Mouse (Mus musculus) MEL (cell line): ENCODE results near the gene Hexim2. TPM values are rescaled to one million over a fixed set of nuclear protein-coding genes. Genes with fewer than 3 reads are reported as not detected.

Source experiments
- DNase-seq: peaks from one replicate; pipeline ENCODE4 v3.0.0; 2011; ENCODE audit warnings: low read depth, low spot score
- H3K27ac ChIP-seq: 2 replicates; pipeline ENCODE4 v1.5.1; 2012; ENCODE audit warnings: low read depth, mild to moderate bottlenecking, control low read depth, low read length, moderate library complexity; ENCODE audit not compliant: control insufficient read depth
- H3K27me3 ChIP-seq, 2 experiments: fragments of 150-350 bp in 1 of 2; sonication (generic) in 1 of 2; 2 replicates each; pipeline ENCODE4 v1.6.1; 2012; ENCODE audit warnings: low read length in 2 of 2, mild to moderate bottlenecking in 2 of 2, improper control_type of control experiment in 1 of 2, moderate library complexity in 1 of 2; ENCODE audit not compliant: insufficient read depth in 2 of 2, control insufficient read depth in 1 of 2
- H3K36me3 ChIP-seq, 2 experiments: 2 replicates each; pipeline ENCODE4 v1.6.1; 2012 to 2014; ENCODE audit warnings: low read length in 2 of 2, improper control_type of control experiment in 1 of 2, inconsistent platforms in 1 of 2, mild to moderate bottlenecking in 1 of 2; ENCODE audit not compliant: insufficient read depth in 2 of 2, control insufficient read depth in 1 of 2
- H3K4me1 ChIP-seq, 2 experiments: fragments of 150-350 bp in 1 of 2; sonication (generic) in 1 of 2; 2 replicates each; pipeline ENCODE4 v1.6.1; 2012; ENCODE audit warnings: low read length in 2 of 2, improper control_type of control experiment in 1 of 2, mild to moderate bottlenecking in 1 of 2; ENCODE audit not compliant: insufficient read depth in 2 of 2, control insufficient read depth in 1 of 2
- H3K4me3 ChIP-seq, 2 experiments: fragments of 150-350 bp in 1 of 2; sonication (generic) in 1 of 2; 2 replicates each; pipeline ENCODE4 v1.5.1; 2012; ENCODE audit warnings: low read depth in 2 of 2, low read length in 2 of 2, mild to moderate bottlenecking in 2 of 2, moderate library complexity in 2 of 2, control low read depth in 1 of 2, improper control_type of control experiment in 1 of 2; ENCODE audit not compliant: control insufficient read depth in 1 of 2, insufficient read depth in 1 of 2
- H3K79me2 ChIP-seq: 2 replicates; pipeline ENCODE4 v1.6.1; 2012; ENCODE audit warnings: mild to moderate bottlenecking, low read length, moderate library complexity; ENCODE audit not compliant: control insufficient read depth, poor library complexity, insufficient read depth
- H3K9ac ChIP-seq: 2 replicates; pipeline ENCODE4 v1.6.1; 2012; ENCODE audit warnings: low read depth, mild to moderate bottlenecking, control low read depth, low read length, moderate library complexity; ENCODE audit not compliant: control insufficient read depth, poor library complexity, severe bottlenecking
- H3K9me3 ChIP-seq: fragments of 150-350 bp; sonication (generic); replicated peaks from 2 replicates; pipeline ENCODE4 v1.6.1; 2012; ENCODE audit warnings: mild to moderate bottlenecking, low read length, improper control_type of control experiment, moderate library complexity; ENCODE audit not compliant: insufficient read depth
- BHLHE40 ChIP-seq: IDR thresholded peaks from 2 replicates; pipeline ENCODE4 v1.6.1; 2012; ENCODE audit warnings: low read depth, mild to moderate bottlenecking, inconsistent platforms, low read length, improper control_type of control experiment, borderline replicate concordance
- CHD1 ChIP-seq: IDR thresholded peaks from 2 replicates; pipeline ENCODE4 v1.6.1; 2012; ENCODE audit warnings: low read depth, mild to moderate bottlenecking, inconsistent platforms, low read length, improper control_type of control experiment
- CHD2 ChIP-seq: IDR thresholded peaks from 2 replicates; pipeline ENCODE4 v1.6.1; 2011; ENCODE audit warnings: low read length, improper control_type of control experiment
- EP300 ChIP-seq, 2 experiments: IDR thresholded peaks; 2 replicates each; pipeline ENCODE4 v1.6.1; 2011; ENCODE audit warnings: improper control_type of control experiment in 2 of 2, low read length in 2 of 2, low read depth in 1 of 2, mild to moderate bottlenecking in 1 of 2
- ETS1 ChIP-seq: IDR thresholded peaks from 2 replicates; pipeline ENCODE4 v1.6.1; 2012; ENCODE audit warnings: low read depth, mild to moderate bottlenecking, inconsistent platforms, low read length, improper control_type of control experiment, moderate library complexity
- GABPA ChIP-seq: IDR thresholded peaks from 2 replicates; pipeline ENCODE4 v1.6.1; 2012; ENCODE audit warnings: low read depth, mild to moderate bottlenecking, inconsistent platforms, low read length, improper control_type of control experiment, moderate library complexity
- GATA1 ChIP-seq: IDR thresholded peaks from 2 replicates; pipeline ENCODE4 v1.6.1; 2011; ENCODE audit warnings: low read depth, low read length, improper control_type of control experiment
- JUND ChIP-seq: IDR thresholded peaks from 2 replicates; pipeline ENCODE4 v1.6.1; 2011; ENCODE audit warnings: low read depth, mild to moderate bottlenecking, improper control_type of control experiment, low read length
- KAT2A ChIP-seq: conservative IDR thresholded peaks from 2 replicates; pipeline ENCODE4 v1.6.1; 2012; ENCODE audit warnings: low read depth, low read length, improper control_type of control experiment, inconsistent platforms
- MAFK ChIP-seq: IDR thresholded peaks from 2 replicates; pipeline ENCODE4 v1.6.1; 2011; ENCODE audit warnings: low read depth, mild to moderate bottlenecking, low read length, improper control_type of control experiment, borderline replicate concordance
- MAZ ChIP-seq: IDR thresholded peaks from 2 replicates; pipeline ENCODE4 v1.6.1; 2012; ENCODE audit warnings: low read depth, mild to moderate bottlenecking, inconsistent platforms, low read length, improper control_type of control experiment
- MXI1 ChIP-seq: IDR thresholded peaks from 2 replicates; pipeline ENCODE4 v1.6.1; 2011; ENCODE audit warnings: mild to moderate bottlenecking, low read depth, low read length, improper control_type of control experiment
- NELFE ChIP-seq: IDR thresholded peaks from 2 replicates; pipeline ENCODE4 v1.6.1; 2011; ENCODE audit warnings: low read depth, low read length, improper control_type of control experiment
- NRF1 ChIP-seq: IDR thresholded peaks from 2 replicates; pipeline ENCODE4 v1.6.1; 2014; ENCODE audit warnings: low read depth, mild to moderate bottlenecking, inconsistent platforms, low read length, improper control_type of control experiment, moderate library complexity; ENCODE audit not compliant: poor library complexity, insufficient read depth, severe bottlenecking
- RAD21 ChIP-seq: IDR thresholded peaks from 2 replicates; pipeline ENCODE4 v1.6.1; 2011; ENCODE audit warnings: mild to moderate bottlenecking, low read depth, low read length, improper control_type of control experiment
- RCOR1 ChIP-seq: IDR thresholded peaks from 2 replicates; pipeline ENCODE4 v1.6.1; 2012; ENCODE audit warnings: low read depth, mild to moderate bottlenecking, inconsistent platforms, low read length, improper control_type of control experiment
- SMC3 ChIP-seq: IDR thresholded peaks from 2 replicates; pipeline ENCODE4 v1.6.1; 2011; ENCODE audit warnings: low read depth, low read length, improper control_type of control experiment
- TAL1 ChIP-seq: IDR thresholded peaks from 2 replicates; pipeline ENCODE4 v1.6.1; 2012; ENCODE audit warnings: mild to moderate bottlenecking, inconsistent platforms, low read length, moderate library complexity, mixed read lengths
- UBTF ChIP-seq: IDR thresholded peaks from 2 replicates; pipeline ENCODE4 v1.6.1; 2012; ENCODE audit warnings: low read depth, mild to moderate bottlenecking, inconsistent platforms, low read length, improper control_type of control experiment, moderate library complexity, borderline replicate concordance; ENCODE audit not compliant: insufficient read depth
- USF1 ChIP-seq: IDR thresholded peaks from 2 replicates; pipeline ENCODE4 v1.6.1; 2014; ENCODE audit warnings: low read depth, mild to moderate bottlenecking, inconsistent platforms, low read length, improper control_type of control experiment, moderate library complexity
- ZC3H11A ChIP-seq: IDR thresholded peaks from 2 replicates; pipeline ENCODE4 v1.6.1; 2012; ENCODE audit warnings: low read depth, mild to moderate bottlenecking, inconsistent platforms, low read length, improper control_type of control experiment
- ZKSCAN1 ChIP-seq: IDR thresholded peaks from 2 replicates; pipeline ENCODE4 v1.6.1; 2012; ENCODE audit warnings: low read depth, mild to moderate bottlenecking, inconsistent platforms, low read length, improper control_type of control experiment, moderate library complexity
- ZMIZ1 ChIP-seq: IDR thresholded peaks from 2 replicates; pipeline ENCODE4 v1.6.1; 2012; ENCODE audit warnings: low read depth, mild to moderate bottlenecking, inconsistent platforms, low read length, improper control_type of control experiment, moderate library complexity
- polyA plus RNA-seq, 2 experiments: library from polyadenylated mRNA; stranded (reverse) in 1 of 2; unstranded in 1 of 2; fragments of >175 nt in 1 of 2; fragments of >200 nt in 1 of 2; gene quantifications; 2 replicates each; pipeline versions ENCODE4 v1.2.1 to v1.2.4; 2012; ENCODE audit warnings: low replicate concordance in 2 of 2, low read depth in 1 of 2; ENCODE audit not compliant: insufficient read length in 2 of 2, insufficient read depth in 1 of 2, missing spikeins in 1 of 2
- total RNA-seq: library from RNA; depleted of rRNA; stranded (reverse); fragments of 300-350 nt; gene quantifications from 2 replicates; pipeline ENCODE4 v1.2.3, GENCODE M21; 2012

Hexim2 gene
- total and polyA plus RNA-seq, 3 experiments, result 12.3 to 12.5 TPM; not detected in 1

DNA sequence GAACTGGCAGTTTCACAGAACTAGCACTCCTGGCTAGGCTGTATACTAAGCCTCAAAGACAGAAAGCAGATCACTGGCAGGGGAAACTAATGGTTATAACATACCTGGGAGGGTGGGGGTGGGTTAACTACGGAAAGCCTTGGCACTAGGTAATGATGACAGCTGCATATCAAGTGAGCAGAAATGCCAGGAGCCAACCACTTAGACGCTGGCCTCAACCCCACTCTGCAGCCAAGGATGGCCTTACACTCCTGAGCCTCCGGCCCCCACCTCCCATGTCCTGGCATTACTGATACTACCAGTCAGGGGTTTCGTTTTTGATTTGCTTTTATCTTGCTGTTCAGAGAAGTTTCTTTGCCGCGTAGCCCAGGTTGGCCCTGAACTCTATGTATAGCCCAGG, 36.4 kb upstream of the Hexim2 start:
- peaks cover 0 to 5% of the 10 kb centered on the region in 2 experiments; a peak in 1 of 4 replicates for H3K4me1 ChIP-seq

GRCm38 (mm10) chr11:103096979-103097894, 35.0 kb upstream of the Hexim2 start:
- peaks cover 0 to 10% of the 10 kb centered on the region in 2 experiments; a peak in 1 of 4 replicates for H3K4me1 ChIP-seq
- H3K9ac ChIP-seq, result no peak overlapping the region
- H3K79me2 ChIP-seq, result no peaks in the 10 kb centered on the region; the same call in 1 of the 2 replicates
- H3K9me3 ChIP-seq, result no peaks in the 10 kb centered on the region
- H3K4me3 ChIP-seq, result no peak overlapping the region
- TF ChIP-seq MXI1 (no peak), BHLHE40 (no peak), ZC3H11A (no peak), ZKSCAN1 (no peak), UBTF (no peak), CHD1 (no peak)
- H3K27ac ChIP-seq, result no peak overlapping the region
- H3K27me3 ChIP-seq, result no peaks in the 10 kb centered on the region
- H3K36me3 ChIP-seq, result no peaks in the 10 kb centered on the region; a peak in 1 of 4 replicates
- no peak for DNase-seq

More for the DNA sequence above, 36.4 kb upstream of the Hexim2 start:
- Histone ChIP-seq H3K9ac (no peak overlapping the region), H3K27ac (no peak overlapping the region), H3K79me2 (no peaks in the 10 kb centered on the region), H3K36me3 (no peaks in the 10 kb centered on the region), H3K9me3 (no peaks in the 10 kb centered on the region), H3K4me3 (no peak overlapping the region), H3K27me3 (no peaks in the 10 kb centered on the region)
- no peak for DNase-seq
- TF ChIP-seq EP300 (IDR thresholded peaks at IDR 0.05; ENCODE audit: low read depth in 1 of 2, low read length in 2 of 2) (no peak), SMC3 (no peak), USF1 (no peak), GATA1 (no peak), ZKSCAN1 (no peak), NELFE (no peak), CHD2 (no peak), RAD21 (no peak), RCOR1 (no peak), ZC3H11A (no peak), ETS1 (no peak), TAL1 (no peak), KAT2A (no peak), NRF1 (no peak), MAZ (no peak), JUND (no peak), ZMIZ1 (no peak), GABPA (no peak), MAFK (no peak)
